Mouse (Mus musculus) central nervous system, embryonic 11.5 days (tissue): ENCODE results near the gene Hcfc1r1. TPM values are rescaled to one million over a fixed set of nuclear protein-coding genes. Genes with fewer than 3 reads are reported as not detected.

Source experiments
- polyA plus RNA-seq: library from polyadenylated mRNA; depleted of rRNA; stranded (reverse); fragments of >200 nt; gene quantifications from 2 replicates; pipeline ENCODE4 v1.2.3, GENCODE M21; 2012; rRNA removed

Hcfc1r1 gene
- polyA plus RNA-seq: 35.1 and 40.8 TPM in 2 replicates

DNA sequence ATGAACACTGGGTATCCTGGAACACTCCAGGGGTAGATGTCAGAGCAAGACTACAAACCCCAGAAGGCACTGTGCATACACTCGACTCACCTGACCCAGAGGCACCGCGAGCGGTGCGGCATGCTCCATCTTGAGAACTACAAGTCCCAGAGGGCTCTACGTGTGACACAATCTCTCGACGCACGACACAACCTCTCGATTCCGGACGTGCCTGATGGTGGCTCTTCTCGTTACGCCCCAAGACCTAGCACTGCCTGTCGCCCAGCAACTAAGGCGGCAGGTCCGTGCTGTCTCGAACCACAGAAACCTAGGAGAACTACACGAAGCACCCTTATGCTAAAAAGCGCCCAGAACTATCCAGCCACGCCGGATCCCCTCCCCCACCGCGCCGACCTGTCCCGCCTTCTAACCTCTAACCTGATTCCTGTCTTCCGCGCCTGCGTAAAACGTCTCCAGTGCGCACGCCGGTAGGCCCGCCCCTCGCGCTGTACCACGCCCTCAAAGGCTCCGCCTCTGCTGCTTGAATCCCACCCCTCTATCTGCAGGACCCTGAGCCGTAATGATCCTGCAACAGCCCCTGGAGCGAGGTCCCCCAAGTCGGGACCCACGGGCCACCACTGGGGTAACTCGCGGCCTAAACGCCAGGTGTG is at the start of gene Hcfc1r1, which contains the start of gene Thoc6:
Gene Hcfc1r1, plus strand, starts transcription at position 173 of the 650 bp plus-strand sequence.
Gene Thoc6, minus strand, starts transcription at position 459 of the 650 bp plus-strand sequence.

GRCm38 (mm10) chr17:23644613-23645495 is 28.5 kb upstream of the Hcfc1r1 start, which contains the start of gene Mmp25:
Mmp25 (minus strand) TSS chr17:23645277.

DNA sequence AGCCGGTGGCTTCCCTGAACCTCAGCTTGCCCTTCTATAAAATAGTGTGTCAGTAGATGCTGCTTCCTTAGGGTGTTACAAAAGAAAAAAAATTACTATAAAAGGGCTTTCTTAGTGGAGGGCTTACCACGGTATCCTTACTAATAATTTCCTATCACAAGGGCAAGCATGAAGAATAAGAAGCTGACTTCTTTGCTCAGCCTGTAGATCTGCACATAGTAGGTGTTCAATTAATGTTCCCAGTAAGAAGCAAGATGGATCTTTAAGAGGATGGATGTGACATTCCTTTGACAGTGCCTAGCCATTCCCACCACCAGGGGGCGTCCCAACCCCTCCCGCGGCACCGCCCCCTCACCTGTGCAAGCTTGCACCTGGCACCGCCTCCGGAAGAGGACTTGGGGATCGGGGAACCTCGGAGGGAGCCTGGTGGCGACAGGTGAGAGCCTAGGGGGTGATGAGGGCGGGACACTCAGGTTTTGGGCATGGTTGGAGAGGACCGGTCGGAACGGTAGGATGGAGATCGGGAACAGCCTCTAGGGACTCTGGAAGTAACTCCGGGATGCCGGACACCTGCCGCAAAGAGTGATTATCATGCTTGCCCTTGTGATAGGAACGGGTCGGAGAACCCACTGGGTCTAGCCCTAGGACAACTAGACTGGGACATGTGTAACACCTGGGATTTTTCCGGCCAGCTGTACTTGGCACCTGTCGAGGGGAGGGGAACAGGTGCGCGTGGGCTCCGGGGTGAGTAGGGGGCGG is 13.1 kb upstream of the Hcfc1r1 start, which contains the start of gene Bicdl2:
Gene Bicdl2, plus strand, starts transcription at position 390 of the 759 bp plus-strand sequence.

DNA sequence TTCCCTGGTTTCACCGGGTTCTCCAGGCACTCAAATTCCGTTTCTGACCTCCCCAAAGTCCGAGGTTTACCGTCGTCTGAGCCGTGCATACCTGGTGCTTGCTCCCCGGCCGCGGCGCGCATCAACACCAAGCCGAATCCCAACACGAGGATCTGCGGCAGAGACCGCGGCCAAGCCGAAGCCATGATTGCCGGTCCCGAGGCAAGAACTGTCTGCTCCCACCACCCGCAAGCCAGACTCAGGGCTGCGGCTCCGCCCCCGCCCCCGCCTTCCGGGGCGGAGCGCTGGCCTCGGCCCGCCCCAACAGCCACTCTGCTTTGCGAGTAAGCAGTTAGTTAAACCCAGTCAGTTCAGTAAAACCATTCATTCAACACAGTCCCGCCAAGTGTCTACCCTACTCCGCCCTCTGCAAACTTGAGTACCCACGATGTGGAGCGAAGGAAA is 3.9 kb downstream of the Hcfc1r1 start, which contains the start of gene Tnfrsf12a:
Gene Tnfrsf12a, minus strand, starts transcription at position 233 of the 444 bp plus-strand sequence.

DNA sequence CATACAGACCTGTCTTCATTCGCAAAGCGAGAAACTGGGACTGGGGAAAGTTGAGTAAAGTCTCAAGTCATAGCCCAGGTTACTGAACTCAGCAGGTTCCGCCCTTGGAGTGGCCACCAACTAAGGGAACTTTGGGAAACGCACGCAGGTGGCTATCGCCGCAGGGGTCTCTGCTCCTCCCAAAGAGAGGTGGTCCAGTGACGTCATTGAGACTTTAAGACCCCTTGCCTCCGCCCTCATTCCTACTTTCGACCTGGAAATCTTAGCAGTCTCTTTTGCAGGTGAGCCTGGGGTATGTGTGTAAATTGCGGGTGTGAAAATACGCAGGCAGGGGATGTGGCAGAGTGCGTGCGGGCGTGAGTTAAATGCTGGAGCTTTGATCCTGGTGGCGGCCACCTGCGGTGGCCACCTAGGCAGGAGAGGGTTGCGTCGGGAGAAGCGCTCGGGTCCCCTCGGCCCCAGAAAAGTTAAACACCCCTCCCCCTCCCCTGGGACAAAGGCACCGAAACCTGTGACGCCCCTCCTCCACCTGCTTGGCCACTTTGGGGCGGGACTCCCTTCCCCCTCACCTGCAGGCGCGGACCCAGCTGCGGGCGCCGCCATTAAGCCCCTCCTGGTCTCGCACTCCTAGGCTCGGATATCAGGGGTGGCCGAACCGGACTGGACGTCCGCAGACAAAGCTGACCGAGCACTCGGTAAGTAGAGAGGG is 5.9 kb downstream of the Hcfc1r1 start, which contains the start of gene Cldn6:
Gene Cldn6, plus strand, starts transcription at position 123 of the 709 bp plus-strand sequence.

GRCm38 (mm10) chr17:23683856-23684672 is 10.7 kb downstream of the Hcfc1r1 start, which contains the start of gene Cldn9:
Cldn9 (minus strand) TSS chr17:23684026.

DNA sequence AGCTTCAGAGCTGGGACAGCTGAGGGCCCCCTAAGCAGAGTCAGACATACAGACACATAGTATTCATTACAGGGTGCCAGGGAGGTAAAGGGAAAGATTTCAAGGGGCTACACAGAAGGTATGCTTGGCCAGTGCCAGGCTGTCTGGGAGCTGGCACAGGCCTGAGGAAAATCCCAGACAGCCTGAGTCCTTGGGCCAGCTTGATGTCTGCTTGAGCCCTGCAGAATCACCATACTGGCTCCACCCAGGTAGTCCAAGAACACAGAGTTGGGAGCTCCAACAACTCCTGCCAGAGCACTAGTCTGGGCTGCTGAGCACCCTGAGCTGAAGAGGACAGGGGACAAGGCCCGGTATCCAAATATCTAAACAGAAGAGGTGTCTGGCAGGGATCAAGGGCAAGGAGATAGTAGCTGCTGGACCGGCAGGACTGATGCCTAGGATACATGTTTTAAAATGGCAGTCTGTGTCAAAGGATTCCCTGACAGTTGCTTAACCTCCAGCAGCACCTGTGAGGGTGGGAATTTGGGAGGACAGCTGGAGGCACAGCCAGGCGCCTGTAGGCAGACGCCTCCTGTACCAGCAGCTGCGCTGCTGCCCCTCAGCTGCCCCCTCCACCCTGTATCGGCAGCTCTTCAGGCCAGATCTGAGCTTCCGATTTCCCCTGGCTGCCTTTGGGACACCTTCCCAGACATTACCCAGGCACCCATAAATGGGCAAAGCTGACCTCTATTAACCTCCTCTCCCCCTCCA is 49.2 kb downstream of the Hcfc1r1 start, which contains the start of gene 1520401A03Rik:
Gene 1520401A03Rik, minus strand, starts transcription at position 408 of the 750 bp plus-strand sequence.

Other genes with a start within 250 kb of the Hcfc1r1 start
- not detected in 2 replicates for gene Vmn2r117, start 193.9 kb upstream of the Hcfc1r1 start, polyA plus RNA-seq
- gene Zfp213, start 109.4 kb upstream of the Hcfc1r1 start, polyA plus RNA-seq: 16.3 and 16.4 TPM in 2 replicates
- 30.8 and 32.9 TPM in 2 replicates for gene Zfp13, start 74.1 kb upstream of the Hcfc1r1 start, polyA plus RNA-seq
- gene Zscan10, start 72.7 kb upstream of the Hcfc1r1 start, polyA plus RNA-seq: 0.38 and 0.57 TPM in 2 replicates
- 0.74 and 1.1 TPM in 2 replicates for gene Mmp25, start 28.3 kb upstream of the Hcfc1r1 start, polyA plus RNA-seq
- gene Bicdl2, start 13.1 kb upstream of the Hcfc1r1 start, polyA plus RNA-seq: 0.19 and 0.22 TPM in 2 replicates
- gene Thoc6, start 286 bp downstream of the Hcfc1r1 start, polyA plus RNA-seq: 44.0 and 45.6 TPM in 2 replicates
- gene Tnfrsf12a, start 3.9 kb downstream of the Hcfc1r1 start, polyA plus RNA-seq: 2.3 and 3.4 TPM in 2 replicates
- gene Cldn6, start 5.7 kb downstream of the Hcfc1r1 start, polyA plus RNA-seq: 4.8 and 12.5 TPM in 2 replicates
- gene Cldn9, start 10.4 kb downstream of the Hcfc1r1 start, polyA plus RNA-seq: 1.6 and 2.8 TPM in 2 replicates
- 0.05 and 1.1 TPM in 2 replicates for gene 1520401A03Rik, start 49.2 kb downstream of the Hcfc1r1 start, polyA plus RNA-seq
- 45.2 and 56.0 TPM in 2 replicates for gene Pkmyt1, start 52.7 kb downstream of the Hcfc1r1 start, polyA plus RNA-seq
- gene Paqr4, start 67.3 kb downstream of the Hcfc1r1 start, polyA plus RNA-seq: 12.7 and 14.2 TPM in 2 replicates
- 1.4 and 6.2 TPM in 2 replicates for gene Kremen2, start 72.2 kb downstream of the Hcfc1r1 start, polyA plus RNA-seq
- 83.3 and 88.4 TPM in 2 replicates for gene Flywch1, start 98.0 kb downstream of the Hcfc1r1 start, polyA plus RNA-seq
- 28.6 and 30.1 TPM in 2 replicates for gene Flywch2, start 112.5 kb downstream of the Hcfc1r1 start, polyA plus RNA-seq
- 640 and 782 TPM in 2 replicates for gene Srrm2, start 116.9 kb downstream of the Hcfc1r1 start, polyA plus RNA-seq
- gene Elob, start 155.5 kb downstream of the Hcfc1r1 start, polyA plus RNA-seq: 524 and 676 TPM in 2 replicates
- gene Prss33, start 162.5 kb downstream of the Hcfc1r1 start, polyA plus RNA-seq: 0.26 and 0.46 TPM in 2 replicates
- gene Prss32, start 170.3 kb downstream of the Hcfc1r1 start, polyA plus RNA-seq: 0.06 TPM in 1 of 2 replicates, not detected in the other
- 1.2 and 3.0 TPM in 2 replicates for gene Prss41, start 170.6 kb downstream of the Hcfc1r1 start, polyA plus RNA-seq
- not detected in 2 replicates for gene Prss21, start 194.5 kb downstream of the Hcfc1r1 start, polyA plus RNA-seq
- not detected in 2 replicates for gene Dcpp1, start 207.3 kb downstream of the Hcfc1r1 start, polyA plus RNA-seq
- gene Dcpp2, start 207.3 kb downstream of the Hcfc1r1 start, polyA plus RNA-seq: not detected in 2 replicates
- not detected in 2 replicates for gene Dcpp3, start 243.9 kb downstream of the Hcfc1r1 start, polyA plus RNA-seq